In genomic region chr12:12334486-12334885, GRCm38 (mm10) we compare ENCODE assay signal across 27 mouse cellular contexts.
DNase-seq lines count a peak whose midpoint lies in the region; ATAC-seq lines count a peak whose summit lies in the region.
"Had no signal": no experiment of that assay in that cellular context is flagged by ENCODE, and none has a peak within 500 bp of the region (broad histone marks: within the 10 kb centered on the region; RNA-seq: fewer than 3 reads in every experiment).

No protein-coding gene starts in this region.

- H3K27me3 ChIP-seq in lung, embryonic 16.5 days (ENCODE audit: control insufficient read depth, insufficient read depth, low read depth, low read length): no peaks in the 10 kb centered on the region
- no peaks in the 10 kb centered on the region for H3K27me3 ChIP-seq in midbrain, embryonic 10.5 days (ENCODE audit: low read depth, poor library complexity, severe bottlenecking)
- H3K27me3 ChIP-seq: embryonic facial prominence, embryonic 13.5 days; hindbrain, embryonic 12.5 days; intestine, embryonic 15.5 days; midbrain, embryonic 12.5 days; neural tube, embryonic 13.5 days had no signal

- no peaks in the 10 kb centered on the region for H3K4me1 ChIP-seq in lung, embryonic 16.5 days (replicated peaks; ENCODE audit: control insufficient read depth, insufficient read depth, low read length)
- no peaks in the 10 kb centered on the region for H3K4me1 ChIP-seq in midbrain, embryonic 10.5 days
- H3K4me1 ChIP-seq: embryonic facial prominence, embryonic 13.5 days; forebrain, embryonic 10.5 days; hindbrain, embryonic 12.5 days; intestine, embryonic 15.5 days; limb, embryonic 13.5 days; midbrain, embryonic 12.5 days; neural tube, embryonic 13.5 days had no signal

- no peaks in the 10 kb centered on the region for H3K36me3 ChIP-seq in lung, embryonic 16.5 days (ENCODE audit: control insufficient read depth, insufficient read depth, low read length)
- H3K36me3 ChIP-seq in midbrain, embryonic 10.5 days: no peaks in the 10 kb centered on the region
- H3K36me3 ChIP-seq: embryonic facial prominence, embryonic 13.5 days; forebrain, embryonic 10.5 days; hindbrain, embryonic 12.5 days; intestine, embryonic 15.5 days; limb, embryonic 13.5 days; midbrain, embryonic 12.5 days; neural tube, embryonic 13.5 days had no signal

- no peak overlapping the region for H3K9ac ChIP-seq in lung, embryonic 16.5 days (ENCODE audit: low read length)
- H3K9ac ChIP-seq: embryonic facial prominence, embryonic 13.5 days; hindbrain, embryonic 12.5 days; intestine, embryonic 15.5 days; limb, embryonic 13.5 days; midbrain, embryonic 12.5 days; neural tube, embryonic 13.5 days had no signal

- intact Hi-C loops in heart, postnatal 36 days (cut with DNase I): no loop called here

- H3K4me3 ChIP-seq in lung, embryonic 16.5 days (ENCODE audit: low read length): no peak overlapping the region
- H3K4me3 ChIP-seq in midbrain, embryonic 10.5 days: no peak overlapping the region
- H3K4me3 ChIP-seq: embryonic facial prominence, embryonic 13.5 days; forebrain, embryonic 10.5 days; gastrocnemius, adult 2 months; hindbrain, embryonic 12.5 days; intestine, embryonic 15.5 days; limb, embryonic 13.5 days; midbrain, embryonic 12.5 days; neural tube, embryonic 13.5 days had no signal

- H3K27ac ChIP-seq in lung, embryonic 16.5 days (ENCODE audit: low read length): peak overlapping the region; percentile 26; the same call in 1 of the 2 replicates
- no peak overlapping the region for H3K27ac ChIP-seq in midbrain, embryonic 10.5 days (replicated peaks)
- H3K27ac ChIP-seq: embryonic facial prominence, embryonic 13.5 days; forebrain, embryonic 10.5 days; gastrocnemius, adult 2 months; hindbrain, embryonic 12.5 days; hindbrain, postnatal 0 days; intestine, embryonic 15.5 days; limb, embryonic 13.5 days; midbrain, embryonic 12.5 days; neural tube, embryonic 13.5 days; stomach, postnatal 0 days had no signal

- DNase-seq in heart, adult 11 months: peak; percentile 93
- no peak for DNase-seq in heart, postnatal 36 days
- DNase-seq in kidney, postnatal 14 days: peak; percentile 37
- DNase-seq in kidney, postnatal 4 days: no peak
- DNase-seq in lung, postnatal 10 days: peak; percentile 53
- DNase-seq in midbrain, embryonic 10.5 days (ENCODE audit: low spot score): no peak
- DNase-seq: adrenal gland, postnatal 36 days; cerebellum, adult 18-20 months; cerebellum, postnatal 10 days; gastrocnemius, adult 2 months; heart, postnatal 14 days; kidney, adult 8-10 months; kidney, postnatal 10 days; right cerebral cortex, postnatal 4 days; thymus, adult 18-20 months; thymus, postnatal 36 days had no signal

- 55% methylated on average over 5 of the region's 5 CpGs for WGBS in lung, embryonic 16.5 days
- WGBS in midbrain, embryonic 10.5 days: 89% methylated on average over 5 of the region's 5 CpGs

- H3K9me3 ChIP-seq in lung, embryonic 16.5 days (ENCODE audit: control insufficient read depth, low read length): no peaks in the 10 kb centered on the region
- H3K9me3 ChIP-seq in midbrain, embryonic 10.5 days (replicated peaks): no peaks in the 10 kb centered on the region
- H3K9me3 ChIP-seq: embryonic facial prominence, embryonic 13.5 days; forebrain, embryonic 10.5 days; hindbrain, embryonic 12.5 days; intestine, embryonic 15.5 days; limb, embryonic 13.5 days; midbrain, embryonic 12.5 days; neural tube, embryonic 13.5 days had no signal

- ATAC-seq in lung, embryonic 16.5 days (ENCODE audit: low read depth): peak; percentile 96
- ATAC-seq: hindbrain, postnatal 0 days; intestine, embryonic 15.5 days had no signal

- no peak overlapping the region for H3K4me2 ChIP-seq in lung, embryonic 16.5 days (ENCODE audit: low read depth, low read length)
- H3K4me2 ChIP-seq: embryonic facial prominence, embryonic 13.5 days; hindbrain, embryonic 12.5 days; intestine, embryonic 15.5 days; limb, embryonic 13.5 days; liver, embryonic 11.5 days; midbrain, embryonic 12.5 days; neural tube, embryonic 13.5 days had no signal

Comparison
In these comparisons a context has a peak if more than half of its experiments do, and no peak if none do; other contexts are left out.
1. DNase-seq: peak in heart, adult 11 months (single experiment), kidney, postnatal 14 days (single experiment) and lung, postnatal 10 days (single experiment); none in heart, postnatal 36 days (0 of 2), kidney, postnatal 4 days (0 of 2) and midbrain, embryonic 10.5 days (single experiment).